Mouse (Mus musculus): Measurements from ENCODE around the gene Rnf217.

GRCm38 (mm10) chr10:31528297-31528984 lies 80.5 kb downstream of the Rnf217 start:
- TF ChIP-seq CTCF (IDR thresholded peaks at IDR 0.05; ENCODE audit: extremely low read depth, insufficient read depth, low read length) = no peak
- no peak for TF ChIP-seq POLR2A (IDR thresholded peaks at IDR 0.05; ENCODE audit: extremely low read depth, insufficient read depth, low read length)
